ENCODE assay signal across 10 mouse cellular contexts in genomic region chr17:26850358-26851135, GRCm38 (mm10). TPM values are rescaled to one million over a fixed set of nuclear protein-coding genes. Genes with fewer than 3 reads are reported as not detected.
A peak's percentile ranks its signal among the peaks of the same experiment; 100 is the strongest.
DNase-seq lines count a peak whose midpoint lies in the region; ATAC-seq and TF ChIP-seq lines count a peak whose summit lies in the region.
"Had no signal": no experiment of that assay in that cellular context is flagged by ENCODE, and none has a peak within 500 bp of the region (broad histone marks: within the 10 kb centered on the region; RNA-seq: fewer than 3 reads in every experiment).

No protein-coding gene starts in this region.

- no peak overlapping the region for H3K27ac ChIP-seq in kidney, adult 2 months (ENCODE audit: insufficient read depth, low read depth, low read length)
- H3K27ac ChIP-seq in forebrain, embryonic 10.5 days: no peak overlapping the region
- H3K27ac ChIP-seq in intestine, embryonic 15.5 days: no peak overlapping the region
- H3K27ac ChIP-seq in midbrain, postnatal 0 days (ENCODE audit: low read depth, low read length): no peak overlapping the region

- H3K27me3 ChIP-seq in kidney, adult 2 months (replicated peaks; ENCODE audit: control insufficient read depth, insufficient read depth, low read length): peaks cover 14% of the 10 kb centered on the region
- H3K27me3 ChIP-seq in forebrain, embryonic 10.5 days (ENCODE audit: poor library complexity, severe bottlenecking): peaks cover 98% of the 10 kb centered on the region
- peaks cover 78% of the 10 kb centered on the region for H3K27me3 ChIP-seq in intestine, embryonic 15.5 days (replicated peaks)
- H3K27me3 ChIP-seq in midbrain, postnatal 0 days (ENCODE audit: insufficient read depth, low read length): peaks cover 67% of the 10 kb centered on the region

- DNase-seq in kidney, adult 2 months: peak; percentile 30
- DNase-seq in kidney, adult 8-10 months: no peak
- peak; percentile 48 for DNase-seq in forebrain, embryonic 10.5 days (ENCODE audit: extremely low spot score, low spot score)
- DNase-seq in midbrain, postnatal 0 days (ENCODE audit: low spot score): no peak
- DNase-seq in layer of hippocampus, adult 9-11 months: no peak
- DNase-seq in ovary, postnatal 36 days (ENCODE audit: low spot score): no peak
- no peak for DNase-seq in left cerebral cortex, postnatal 25 days (ENCODE audit: low spot score in 2 of 2)

- H3K36me3 ChIP-seq in kidney, adult 2 months (ENCODE audit: control insufficient read depth, insufficient read depth, low read length): no peaks in the 10 kb centered on the region
- no peaks in the 10 kb centered on the region for H3K36me3 ChIP-seq in forebrain, embryonic 10.5 days (replicated peaks)
- H3K36me3 ChIP-seq in intestine, embryonic 15.5 days: no peaks in the 10 kb centered on the region
- H3K36me3 ChIP-seq in midbrain, postnatal 0 days (ENCODE audit: insufficient read depth, low read length): no peaks in the 10 kb centered on the region

- H3K4me2 ChIP-seq in intestine, embryonic 15.5 days (replicated peaks): peak overlapping the region; percentile 55
- 0 out of 2 replicates have a peak overlapping the region, but pooled peaks have one; percentile 9 for H3K4me2 ChIP-seq in midbrain, postnatal 0 days (ENCODE audit: low read depth, low read length, poor library complexity, severe bottlenecking)

- 4% methylated on average over 48 of the region's 48 CpGs for WGBS in kidney, adult 2 months
- under 1% methylated on average over 48 of the region's 48 CpGs for WGBS in forebrain, embryonic 10.5 days
- WGBS in intestine, embryonic 15.5 days: under 1% methylated on average over 48 of the region's 48 CpGs
- WGBS in midbrain, postnatal 0 days: under 1% methylated on average over 48 of the region's 48 CpGs

- peaks cover 3% of the 10 kb centered on the region; the same call in 1 of the 2 replicates for H3K4me1 ChIP-seq in kidney, adult 2 months (ENCODE audit: control insufficient read depth, insufficient read depth, low read length)
- peaks cover 16% of the 10 kb centered on the region for H3K4me1 ChIP-seq in forebrain, embryonic 10.5 days
- peaks cover 16% of the 10 kb centered on the region for H3K4me1 ChIP-seq in intestine, embryonic 15.5 days (replicated peaks)
- H3K4me1 ChIP-seq in midbrain, postnatal 0 days (ENCODE audit: insufficient read depth, low read length): 0 out of 2 replicates have a peak, but pooled peaks cover 3% of the 10 kb centered on the region

- no peak overlapping the region for H3K9ac ChIP-seq in intestine, embryonic 15.5 days
- H3K9ac ChIP-seq in midbrain, postnatal 0 days (replicated peaks; ENCODE audit: low read length, poor library complexity, severe bottlenecking): no peak overlapping the region

- no peaks in the 10 kb centered on the region for H3K9me3 ChIP-seq in forebrain, embryonic 10.5 days
- no peaks in the 10 kb centered on the region for H3K9me3 ChIP-seq in intestine, embryonic 15.5 days
- no peaks in the 10 kb centered on the region for H3K9me3 ChIP-seq in midbrain, postnatal 0 days (ENCODE audit: low read length)

- intact Hi-C loops in left cerebral cortex, postnatal 25 days (cut with DNase I): no loop called here

- H3K4me3 ChIP-seq in kidney, adult 2 months (ENCODE audit: insufficient read depth, low read depth, low read length): peak overlapping the region; percentile 10
- peak overlapping the region; percentile 36 for H3K4me3 ChIP-seq in forebrain, embryonic 10.5 days
- peak overlapping the region; percentile 21 for H3K4me3 ChIP-seq in intestine, embryonic 15.5 days (replicated peaks)
- H3K4me3 ChIP-seq in midbrain, postnatal 0 days (ENCODE audit: low read depth, low read length): 0 out of 2 replicates have a peak overlapping the region, but pooled peaks have one; percentile 8

- no peak for TF ChIP-seq POLR2A in kidney, adult 2 months (IDR thresholded peaks at IDR 0.05; ENCODE audit: low read depth, low read length)

- no peak for TF ChIP-seq CTCF in kidney, adult 2 months (conservative IDR thresholded peaks at IDR 0.05; ENCODE audit: insufficient read depth, insufficient read length, low read depth, low read length)
- TF ChIP-seq CTCF in midbrain, postnatal 0 days (IDR thresholded peaks at IDR 0.05): no peak

- no peak for ATAC-seq in intestine, embryonic 15.5 days
- no peak for ATAC-seq in midbrain, postnatal 0 days (ENCODE audit: low FRiP score)

RNA-seq across cellular contexts. Expression of gene Nkx2-5, which starts 5.7 kb away (rescaled TPM):
- 0.05 TPM in 1 of 2 replicates, not detected in the other for polyA plus RNA-seq in kidney, adult 2 months (2012; rRNA removed)
- polyA plus RNA-seq in forebrain, embryonic 10.5 days (2016; fragmentation: Nextera tagmentation; extraction: Ambion mirVana): not detected in 2 replicates
- 0.14 TPM in 1 of 2 replicates, not detected in the other for polyA plus RNA-seq in intestine, embryonic 15.5 days (2015; fragmentation: Nextera tagmentation; extraction: Ambion mirVana)
- total RNA-seq in midbrain, postnatal 0 days (2014; rRNA removed): not detected in 2 replicates
- not detected in 2 replicates for polyA plus RNA-seq in midbrain, postnatal 0 days (2015; fragmentation: Nextera tagmentation; extraction: Ambion mirVana)
- not detected for total RNA-seq in left cerebral cortex, postnatal 25 days (2021)
- total RNA-seq: hematopoietic stem cell, adult 5-6 weeks; MEL had no signal

Comparison
In these comparisons a context has a peak if more than half of its experiments do, and no peak if none do; other contexts are left out.
1. DNase-seq: peak in kidney, adult 2 months (single experiment) and forebrain, embryonic 10.5 days (single experiment); none in kidney, adult 8-10 months (0 of 2), midbrain, postnatal 0 days (single experiment), layer of hippocampus, adult 9-11 months (single experiment), ovary, postnatal 36 days (single experiment) and left cerebral cortex, postnatal 25 days (0 of 2).
2. Peak in every context shown above with its lines, with median percentiles within 50 percentile points of each other: H3K4me3 ChIP-seq.